Mouse (Mus musculus): ENCODE results near the gene Gm21958. TPM values are rescaled to one million over a fixed set of nuclear protein-coding genes. Genes with fewer than 3 reads are reported as not detected.

Gm21958 gene
- total RNA-seq (2015) (not detected in 2 replicates), total RNA-seq (2017) (not detected in 2 replicates)

GRCm38 (mm10) chr3:54714253-54714652 is at the start of gene Gm21958:
TSS of gene Gm21958 (minus strand) at chr3:54714353.
- no peak for ATAC-seq (replicated peaks; ENCODE audit: poor library complexity)

- no peak for ATAC-seq (replicated peaks; ENCODE audit: poor library complexity)
Measured at GRCm38 (mm10) chr3:54761258-54761657, 47.1 kb upstream of the Gm21958 start.

GRCm38 (mm10) chr3:54760321-54761115 is 46.4 kb upstream of the Gm21958 start:
- ATAC-seq (replicated peaks; ENCODE audit: poor library complexity): no peak

GRCm38 (mm10) chr3:54759211-54759610 is 45.1 kb upstream of the Gm21958 start:
- no peak for ATAC-seq (replicated peaks; ENCODE audit: poor library complexity)

- no peak for ATAC-seq (replicated peaks; ENCODE audit: poor library complexity)
Measured at GRCm38 (mm10) chr3:54757446-54757845, 43.3 kb upstream of the Gm21958 start.

GRCm38 (mm10) chr3:54756058-54756457 is 41.9 kb upstream of the Gm21958 start:
- peak; percentile 63 for ATAC-seq (replicated peaks; ENCODE audit: poor library complexity)

DNA sequence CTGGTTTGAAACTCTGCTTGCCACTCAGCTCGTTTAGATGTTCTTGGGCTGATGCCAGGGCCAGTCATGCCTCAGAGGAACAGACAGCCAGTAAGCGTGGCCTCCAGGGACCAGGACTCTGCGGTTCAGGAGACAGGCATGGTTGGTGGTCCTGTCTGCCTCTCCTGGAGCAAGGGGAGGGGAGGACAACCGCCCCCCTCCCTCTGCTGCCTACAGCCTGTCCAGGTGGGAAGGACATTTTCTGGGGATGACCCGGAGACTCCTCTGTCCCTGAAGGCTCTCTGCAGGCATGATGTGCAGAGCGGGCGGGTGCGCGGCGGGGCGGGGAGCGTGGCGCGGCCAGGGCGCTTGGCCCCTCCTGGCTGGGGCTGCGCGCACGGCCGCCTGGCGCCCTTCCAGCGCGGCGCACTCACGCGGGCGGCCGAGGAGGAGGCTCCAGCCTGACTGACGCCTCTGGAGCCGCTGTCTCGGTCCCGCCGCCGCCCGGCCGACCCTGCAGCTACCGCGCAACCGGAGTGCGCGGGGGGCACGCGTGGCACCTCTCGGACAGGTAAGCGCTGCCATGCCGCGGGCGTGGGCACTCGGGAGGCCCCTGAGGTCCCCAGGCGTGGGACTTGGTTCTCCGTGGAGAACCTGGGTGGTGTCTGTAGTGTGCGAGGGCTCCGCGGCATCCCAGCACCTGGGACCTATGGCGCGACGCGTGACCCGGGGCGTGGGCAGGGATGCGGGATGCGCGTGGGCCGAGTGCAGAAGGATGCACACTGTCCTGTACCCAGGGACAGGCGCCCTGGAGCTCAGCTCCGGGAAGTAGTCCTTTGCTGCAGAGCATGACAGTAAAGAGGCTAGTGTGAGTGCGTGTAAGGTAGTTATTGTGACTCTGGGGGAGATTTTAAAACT is 41.2 kb upstream of the Gm21958 start, which contains the start of gene Smad9:
Gene Smad9 (plus strand): TSS at position 438 of the 897 bp plus-strand sequence.
- peak; percentile 30 for ATAC-seq (replicated peaks; ENCODE audit: poor library complexity)

GRCm38 (mm10) chr3:54753411-54753810 is 39.3 kb upstream of the Gm21958 start:
- ATAC-seq (replicated peaks; ENCODE audit: poor library complexity): no peak

DNA sequence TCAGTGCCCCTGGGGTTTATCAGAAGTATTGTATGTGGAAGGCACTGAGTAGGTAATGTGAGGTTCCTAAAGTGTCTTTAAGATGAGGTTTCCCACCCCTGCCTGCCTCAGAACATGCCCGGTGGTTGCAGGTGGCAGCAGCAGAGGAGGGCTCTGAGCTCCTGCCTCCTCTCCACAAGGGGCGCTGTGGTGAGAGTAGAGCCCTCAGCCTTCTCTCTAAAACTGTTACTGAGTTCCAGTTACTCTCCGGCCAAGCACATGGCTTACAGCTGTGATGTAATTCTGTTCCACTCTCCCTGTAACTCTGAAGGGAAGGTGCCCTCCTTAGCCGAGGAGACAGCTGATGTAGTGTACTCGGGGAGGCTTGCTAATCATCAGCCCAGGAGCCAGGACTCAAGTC is 31.6 kb upstream of the Gm21958 start:
- peak; percentile 92 for ATAC-seq (replicated peaks; ENCODE audit: poor library complexity)

DNA sequence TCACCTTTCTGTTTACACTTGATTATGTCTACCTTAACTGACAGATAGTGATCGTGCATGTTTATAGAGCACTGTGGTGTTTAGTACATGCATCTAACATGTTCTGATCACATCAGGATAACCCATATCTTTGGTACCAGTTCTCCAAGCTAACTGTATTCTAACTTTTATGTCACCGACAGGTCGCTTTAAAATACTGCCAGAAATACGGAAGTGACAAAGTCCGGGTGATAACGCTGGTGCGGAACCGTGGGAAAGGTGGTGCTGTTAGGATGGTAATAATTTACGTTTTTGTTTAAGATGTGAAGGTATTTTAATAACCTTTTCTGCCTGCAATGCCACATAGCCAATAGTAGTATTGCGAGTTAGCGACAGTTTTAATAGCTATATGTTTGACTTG is 27.8 kb upstream of the Gm21958 start:
- no peak for ATAC-seq (replicated peaks; ENCODE audit: poor library complexity)

GRCm38 (mm10) chr3:54737317-54737716 is 23.2 kb upstream of the Gm21958 start:
- no peak for ATAC-seq (replicated peaks; ENCODE audit: poor library complexity)

DNA sequence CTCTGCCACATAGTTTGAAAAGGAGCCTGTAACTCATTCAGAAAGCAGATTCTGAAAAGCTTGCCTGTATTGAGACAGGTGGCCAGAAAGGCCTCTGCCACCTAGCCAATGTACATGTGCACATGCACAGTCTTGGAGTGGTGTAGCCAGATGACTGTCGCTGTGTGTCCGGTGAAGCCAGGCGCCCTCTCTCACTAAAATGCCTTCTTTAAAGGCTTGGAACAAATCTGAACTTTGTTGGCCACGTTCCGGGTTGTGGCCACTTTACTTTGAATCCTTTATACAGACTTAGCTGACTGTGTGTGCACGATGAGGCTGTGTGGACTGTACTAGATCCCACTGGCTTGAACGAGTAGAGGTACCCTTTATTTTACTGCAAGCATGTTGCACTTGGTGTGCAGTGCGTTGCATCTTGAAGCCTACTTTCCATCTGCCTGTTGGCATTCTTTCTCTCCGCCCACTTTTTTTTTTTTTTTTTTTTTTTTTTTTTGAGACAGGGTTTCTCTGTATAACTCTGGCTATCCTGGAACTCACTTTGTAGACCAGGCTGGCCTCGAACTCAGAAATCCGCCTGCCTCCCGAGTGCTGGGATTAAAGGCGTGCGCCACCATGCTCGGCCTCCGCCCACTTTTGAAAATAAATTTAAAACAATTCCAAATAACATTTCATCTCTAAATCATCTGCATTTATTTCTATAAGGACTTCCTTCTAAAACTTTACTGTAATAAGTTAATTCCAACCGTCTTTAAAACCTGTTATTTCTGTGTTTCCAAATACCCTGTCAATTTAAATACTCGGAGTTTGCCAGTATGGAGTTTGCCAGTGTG is 22.2 kb upstream of the Gm21958 start:
- peak; percentile 15; the same call in 1 of the 2 replicates for ATAC-seq (replicated peaks; ENCODE audit: poor library complexity)

GRCm38 (mm10) chr3:54735247-54736046 is 21.3 kb upstream of the Gm21958 start, which contains the start of the genes Exosc8 and Alg5:
TSS of gene Exosc8 (minus strand) at chr3:54735393.
TSS of gene Alg5 (plus strand) at chr3:54735539.
- peak; percentile 80 for ATAC-seq (replicated peaks; ENCODE audit: poor library complexity)

DNA sequence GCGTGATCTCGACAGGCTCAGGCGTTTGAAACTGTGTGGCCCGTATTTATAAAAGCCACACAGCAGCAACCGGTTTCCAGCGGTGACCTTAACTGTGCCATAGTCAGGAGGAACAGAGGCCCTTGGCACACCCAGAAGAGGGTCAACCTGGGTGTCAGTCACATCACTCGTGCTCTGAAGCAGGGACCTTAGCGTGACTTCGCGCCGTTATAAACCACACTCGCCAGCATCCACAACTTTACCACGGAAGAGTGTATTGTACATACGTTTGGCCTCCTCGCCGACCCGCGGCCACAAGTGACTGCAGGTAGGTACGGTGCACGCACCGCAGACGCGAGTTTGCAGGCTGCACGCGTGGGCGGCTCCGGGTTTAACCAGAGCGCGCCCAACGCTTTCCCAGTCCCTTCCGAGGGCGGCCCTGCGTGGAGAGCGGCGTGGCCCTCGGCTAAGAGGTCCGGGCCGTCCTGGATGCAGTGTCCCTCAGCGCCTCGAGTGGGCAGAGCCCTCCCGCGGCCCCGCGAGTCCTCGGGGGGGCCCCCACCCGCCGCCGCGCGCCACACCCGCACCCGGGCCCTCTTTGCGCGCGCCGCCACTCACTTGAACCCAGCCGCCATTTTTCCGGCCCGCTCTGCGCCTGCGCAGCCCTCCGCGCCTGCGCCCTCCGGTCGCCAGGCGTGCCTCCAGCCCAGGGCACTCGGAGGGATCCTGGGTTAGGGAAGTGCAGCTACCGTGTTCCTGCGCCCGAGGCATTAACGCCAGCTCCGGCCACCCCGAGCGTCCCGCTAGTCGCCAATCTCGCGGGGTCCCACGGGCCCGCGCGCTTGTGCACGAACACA is 20.5 kb upstream of the Gm21958 start:
- ATAC-seq (replicated peaks; ENCODE audit: poor library complexity): peak; percentile 76

DNA sequence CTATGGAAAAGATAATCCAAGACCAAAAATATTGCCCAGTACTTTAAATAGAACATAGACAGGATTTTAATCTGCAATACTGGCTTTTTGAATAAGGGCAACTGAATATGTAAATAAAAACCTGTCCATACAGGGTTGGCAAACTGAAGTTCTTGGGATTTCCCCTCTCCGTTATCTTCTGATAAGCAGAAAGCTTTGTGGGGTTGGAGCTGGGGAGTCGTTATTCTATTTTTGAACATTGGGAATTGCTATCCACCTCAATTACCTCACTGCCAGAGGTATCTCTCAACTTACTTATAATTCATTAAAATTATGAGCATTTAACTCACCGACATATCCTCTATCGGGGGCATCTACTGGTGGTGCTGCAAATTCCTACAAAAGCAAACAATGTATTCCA is 18.2 kb upstream of the Gm21958 start:
- ATAC-seq (replicated peaks; ENCODE audit: poor library complexity): no peak

GRCm38 (mm10) chr3:54731626-54732150 is 17.5 kb upstream of the Gm21958 start:
- ATAC-seq (replicated peaks; ENCODE audit: poor library complexity): no peak

DNA sequence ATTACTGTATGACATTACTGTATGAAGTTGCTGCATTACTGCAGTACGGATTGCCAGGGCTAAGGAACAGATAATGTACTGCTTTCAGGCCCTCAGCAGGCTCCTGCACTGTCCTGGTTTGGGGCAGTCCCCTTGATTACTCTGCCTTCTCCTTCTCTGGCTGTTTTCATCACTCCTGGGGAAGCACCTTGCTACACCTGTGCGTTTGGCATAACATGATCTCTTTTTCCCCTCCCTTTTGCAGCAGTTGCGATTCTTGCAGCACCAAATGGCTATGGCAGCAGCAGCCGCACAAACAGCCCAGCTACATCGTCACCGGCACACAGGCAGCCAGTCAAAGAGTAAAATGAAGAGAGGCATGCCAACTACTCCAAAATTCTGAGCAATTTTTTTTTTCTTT is 13.9 kb upstream of the Gm21958 start:
- ATAC-seq (replicated peaks; ENCODE audit: poor library complexity): no peak

- no peak for ATAC-seq (replicated peaks; ENCODE audit: poor library complexity)
Measured at GRCm38 (mm10) chr3:54727588-54727987, 13.4 kb upstream of the Gm21958 start.

- ATAC-seq (replicated peaks; ENCODE audit: poor library complexity): no peak
Measured at GRCm38 (mm10) chr3:54725344-54725743, 11.2 kb upstream of the Gm21958 start.

Measured in megakaryocyte progenitor cell, adult 5-6 weeks (primary cell).